Mouse (Mus musculus) spleen, postnatal 36 days (tissue): Measurements from ENCODE around the gene Nckap5l.

Experiments
- DNase-seq, 2 experiments: peaks; one replicate each; pipeline ENCODE4 v3.0.0; 2022; ENCODE audit warnings: low spot score in 2 of 2, mixed read lengths in 1 of 2

Gene Nckap5l

DNA sequence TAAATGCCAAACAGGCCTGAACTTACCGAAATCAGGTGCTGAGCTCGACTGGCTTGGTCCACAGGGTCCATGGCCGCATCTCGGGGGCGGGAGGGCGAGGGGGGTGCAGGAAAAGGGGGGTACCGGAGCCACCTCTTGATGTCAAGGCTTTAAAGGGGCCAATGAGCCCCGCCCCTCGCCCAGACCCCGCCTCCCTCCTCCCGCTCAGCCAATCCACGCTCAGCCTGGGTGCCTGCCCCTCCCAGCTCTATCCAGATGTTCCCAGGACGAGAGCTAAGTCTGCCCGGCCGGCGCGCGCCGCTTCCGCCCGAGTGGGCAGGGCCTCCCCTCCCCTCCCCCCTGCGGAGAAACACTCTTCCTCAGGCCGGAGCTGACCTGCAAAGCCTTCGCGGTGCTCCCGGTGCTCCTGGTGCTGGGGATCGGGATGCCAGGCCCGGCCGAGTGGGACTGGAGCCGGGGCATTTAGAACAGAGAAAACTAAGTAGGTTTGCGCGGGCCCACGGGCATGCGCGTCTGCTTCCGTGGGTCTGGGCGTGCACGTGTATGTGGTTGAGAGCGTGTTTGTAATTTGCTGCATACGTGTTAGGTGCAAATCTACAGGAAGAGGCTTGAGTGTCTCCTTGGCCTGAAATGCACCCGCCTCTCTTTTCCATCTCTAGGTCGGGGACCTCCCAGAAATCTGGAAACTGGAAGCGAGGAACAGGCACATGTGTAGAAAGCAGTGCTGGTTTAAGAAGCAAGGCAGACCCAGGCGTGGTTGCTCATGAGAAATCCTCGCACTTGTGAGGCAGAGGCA lies at the start of gene Nckap5l:
TSS of gene Nckap5l (minus strand) at position 143 of the 796 bp plus-strand sequence.
- DNase-seq = peak; percentile 85 to 86

DNA sequence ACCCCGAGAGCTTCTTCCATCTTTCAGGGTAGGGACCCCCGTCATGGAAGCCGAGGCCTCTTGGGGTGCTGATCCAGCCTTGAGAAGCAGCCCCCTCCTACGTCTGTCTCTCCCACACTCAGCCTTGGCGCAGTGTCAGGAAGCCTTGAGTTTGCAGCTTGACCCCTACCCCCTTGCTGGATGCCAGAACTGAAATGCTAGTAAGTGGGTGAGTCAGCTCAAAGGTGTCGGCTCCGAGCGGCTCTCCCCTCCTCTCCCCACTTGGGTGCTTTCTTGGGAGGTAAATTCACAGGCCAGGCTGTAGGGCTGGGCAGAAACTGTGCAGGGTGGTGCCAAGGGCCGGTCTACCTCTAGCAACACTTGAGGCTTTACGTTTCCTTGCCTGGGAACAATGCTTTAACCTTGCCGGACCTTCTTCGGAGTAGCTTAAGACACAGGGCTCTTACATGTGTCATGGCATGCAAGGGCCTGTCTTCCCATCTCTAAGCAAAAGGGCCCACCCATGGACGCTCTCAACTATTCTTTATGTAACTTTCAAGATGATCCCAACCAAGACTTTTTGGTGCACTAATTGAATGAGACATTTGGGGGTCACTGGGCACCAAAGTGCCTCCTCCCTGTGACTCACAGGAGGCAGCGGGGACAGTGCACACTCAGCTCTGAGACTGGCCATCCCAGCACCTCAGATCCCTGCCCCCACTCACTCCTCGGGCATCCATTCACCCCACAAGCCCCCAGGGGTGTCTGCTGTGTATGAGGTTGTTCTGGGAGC lies 48.0 kb upstream of the Nckap5l start:
- no peak for DNase-seq

DNA sequence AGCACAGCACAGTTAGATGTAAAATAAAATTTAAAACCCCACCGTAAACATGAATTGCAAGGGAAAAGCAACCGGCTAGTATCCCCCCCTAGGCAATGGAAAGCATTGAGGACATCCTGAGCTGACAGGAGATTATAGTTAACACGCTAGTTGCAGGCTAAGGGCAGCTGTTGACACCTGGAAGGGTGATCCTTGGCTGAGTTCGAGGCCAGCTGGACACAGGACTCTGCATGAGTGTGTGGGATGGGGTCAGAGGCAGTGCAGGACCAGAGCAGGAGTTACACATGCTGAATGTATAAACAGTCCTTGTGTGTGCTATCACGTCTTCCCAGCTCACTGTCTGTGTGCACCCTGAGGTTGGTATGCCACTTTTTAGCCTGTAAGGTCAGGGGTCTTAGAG lies 45.7 kb upstream of the Nckap5l start:
- DNase-seq = no peak

DNA sequence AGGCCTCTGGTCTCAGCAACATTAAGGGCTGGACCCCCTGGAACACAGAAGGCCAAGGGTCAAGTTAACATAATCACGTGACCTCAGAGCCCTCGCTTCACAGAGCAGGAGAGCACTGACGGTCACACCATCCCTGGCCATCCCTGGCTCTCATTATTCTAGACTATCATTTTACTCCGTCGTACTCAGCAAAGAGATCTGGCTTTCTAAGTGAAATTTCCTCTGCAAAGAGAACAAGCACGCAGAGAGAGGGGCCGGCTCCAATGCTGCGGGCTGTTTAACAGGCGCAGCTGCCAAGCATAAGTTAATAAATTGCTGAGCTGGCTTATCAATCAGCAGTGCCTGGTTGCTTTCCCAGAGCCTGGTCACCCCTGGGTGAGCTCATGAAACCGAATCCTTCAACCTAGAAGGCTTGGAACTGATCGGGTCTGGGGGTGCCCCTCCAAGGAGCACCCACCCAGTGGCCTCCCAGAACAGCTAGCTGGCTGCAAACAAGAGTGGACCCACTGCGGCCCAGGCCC lies 44.8 kb upstream of the Nckap5l start:
- no peak for DNase-seq

- DNase-seq = no peak
Measured at GRCm38 (mm10) chr15:99501292-99502260, 44.0 kb upstream of the Nckap5l start.

GRCm38 (mm10) chr15:99500320-99500719 lies 42.8 kb upstream of the Nckap5l start:
- DNase-seq = no peak

- no peak for DNase-seq
Measured at GRCm38 (mm10) chr15:99499726-99500125, 42.2 kb upstream of the Nckap5l start.

GRCm38 (mm10) chr15:99498781-99499180 lies 41.2 kb upstream of the Nckap5l start:
- DNase-seq = no peak

DNA sequence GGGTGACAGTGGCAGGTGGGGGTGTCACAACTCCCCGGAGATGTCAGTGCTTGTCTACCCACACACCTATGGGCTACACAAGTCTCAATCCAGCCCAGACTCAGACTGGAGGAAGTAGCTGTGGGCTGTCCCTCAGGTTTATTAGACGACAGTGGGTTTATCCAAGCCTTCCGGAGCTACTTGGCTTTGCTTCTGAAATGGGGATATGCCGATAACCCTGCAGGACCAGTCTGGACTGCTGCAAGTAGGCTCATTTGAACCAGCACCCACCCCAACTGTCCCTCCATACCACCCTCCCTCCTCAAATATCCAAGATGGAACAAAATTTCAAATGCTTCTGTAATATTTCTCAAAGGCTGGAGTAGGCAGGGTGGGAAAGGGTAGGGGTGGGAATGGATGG lies 40.8 kb upstream of the Nckap5l start:
- DNase-seq = no peak

- DNase-seq = peak in 1 of 2 experiments; percentile 23
Measured at GRCm38 (mm10) chr15:99497527-99498242, 40.1 kb upstream of the Nckap5l start.

DNA sequence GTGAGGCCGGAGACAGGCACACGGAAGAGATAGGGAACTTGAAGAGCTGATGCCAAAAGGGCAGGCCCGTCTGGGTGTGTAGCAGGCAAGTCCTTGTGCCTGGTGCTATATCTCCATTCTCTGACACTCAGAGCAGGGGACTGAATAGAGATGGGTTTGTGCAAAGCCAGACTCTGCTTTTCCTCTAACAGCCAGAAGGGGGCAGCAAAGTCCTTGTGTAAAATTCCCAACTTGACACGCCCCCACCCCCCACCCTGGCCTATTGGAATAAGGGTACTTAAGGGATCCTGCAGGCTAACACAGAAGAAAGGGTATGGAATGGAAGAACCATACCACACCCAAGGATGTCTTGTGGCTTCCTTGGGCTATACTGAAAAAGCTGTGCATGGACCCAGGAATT lies 39.5 kb upstream of the Nckap5l start:
- DNase-seq = no peak

DNA sequence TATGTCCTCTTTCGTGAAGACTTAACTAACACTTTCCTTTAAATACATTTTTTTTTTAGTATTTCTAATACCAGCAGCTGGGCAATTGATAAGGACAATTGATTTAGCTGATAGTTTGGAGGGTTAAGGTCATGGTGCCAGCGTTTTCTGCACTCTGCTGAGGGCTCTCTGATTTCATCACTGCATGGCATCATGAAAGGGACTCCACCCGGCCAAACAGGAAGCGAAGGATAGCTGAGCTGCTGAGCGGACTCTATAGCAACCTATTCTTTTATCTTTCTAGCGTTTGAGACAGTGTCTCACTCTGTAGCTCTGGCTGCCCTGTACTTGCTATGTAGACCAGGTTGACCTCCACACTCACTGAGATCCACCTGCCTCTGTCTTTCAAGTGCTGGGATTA lies 27.2 kb upstream of the Nckap5l start:
- DNase-seq = no peak

- no peak for DNase-seq
Measured at GRCm38 (mm10) chr15:99475814-99476213, 18.3 kb upstream of the Nckap5l start.

GRCm38 (mm10) chr15:99474576-99474926 lies 17.0 kb upstream of the Nckap5l start, which contains the start of gene Bcdin3d:
TSS of gene Bcdin3d (minus strand) at chr15:99474730.
- peak; percentile 85 to 89 for DNase-seq

GRCm38 (mm10) chr15:99473801-99474575 lies 16.4 kb upstream of the Nckap5l start:
- peak in 1 of 2 experiments; percentile 35 for DNase-seq

- no peak for DNase-seq
Measured at GRCm38 (mm10) chr15:99472972-99473371, 15.4 kb upstream of the Nckap5l start.

GRCm38 (mm10) chr15:99471677-99472063 lies 14.1 kb upstream of the Nckap5l start:
- no peak for DNase-seq

- DNase-seq = peak in 1 of 2 experiments; percentile 33
Measured at GRCm38 (mm10) chr15:99470971-99471676, 13.6 kb upstream of the Nckap5l start.

- no peak for DNase-seq
Measured at GRCm38 (mm10) chr15:99470224-99470761, 12.7 kb upstream of the Nckap5l start.
